Mouse (Mus musculus): ENCODE measurements around the gene Chd3.

The Chd3 gene

DNA sequence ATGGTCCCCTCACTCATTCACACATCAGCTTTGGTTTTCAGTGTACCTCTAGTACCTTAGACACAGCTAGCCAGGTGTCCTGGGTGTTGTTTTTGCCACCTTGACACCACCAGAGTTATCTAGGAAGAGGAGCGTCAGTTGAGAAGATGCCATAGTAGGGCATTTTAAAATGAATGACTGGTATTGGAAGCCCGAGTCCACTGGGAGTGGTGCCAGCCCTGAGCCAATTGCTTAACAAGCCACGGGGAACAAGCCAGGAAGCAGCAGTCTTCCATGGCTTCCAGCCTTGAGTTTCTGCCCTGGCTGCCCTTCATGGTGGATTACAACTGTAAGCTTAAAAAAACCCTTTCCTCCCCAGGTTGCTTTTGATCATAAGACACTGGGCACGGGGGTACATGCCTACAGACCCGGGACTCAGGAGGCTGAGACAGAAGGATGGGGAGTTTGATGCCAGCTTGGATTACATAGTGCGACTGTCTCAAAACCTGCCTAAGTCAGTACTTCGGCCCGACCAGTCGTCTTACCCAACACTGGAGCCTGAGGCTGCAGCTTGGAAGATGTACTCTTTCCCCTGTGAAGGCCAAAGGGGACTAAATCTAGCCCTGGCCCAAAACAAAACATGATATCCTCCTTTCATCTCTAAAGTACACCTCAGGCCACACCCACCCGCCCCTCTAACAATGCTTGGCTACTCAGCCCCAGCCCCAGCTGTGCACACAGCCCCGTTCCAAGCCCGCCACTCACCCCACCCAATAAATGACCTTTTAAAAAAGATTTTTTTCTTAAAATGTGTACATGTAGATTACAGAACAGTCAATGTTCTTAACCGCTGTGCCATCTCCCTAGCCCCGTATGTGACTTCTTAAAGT, 20.6 kb upstream of the Chd3 start:
- ATAC-seq (ENCODE audit: low TSS enrichment): no peak

DNA sequence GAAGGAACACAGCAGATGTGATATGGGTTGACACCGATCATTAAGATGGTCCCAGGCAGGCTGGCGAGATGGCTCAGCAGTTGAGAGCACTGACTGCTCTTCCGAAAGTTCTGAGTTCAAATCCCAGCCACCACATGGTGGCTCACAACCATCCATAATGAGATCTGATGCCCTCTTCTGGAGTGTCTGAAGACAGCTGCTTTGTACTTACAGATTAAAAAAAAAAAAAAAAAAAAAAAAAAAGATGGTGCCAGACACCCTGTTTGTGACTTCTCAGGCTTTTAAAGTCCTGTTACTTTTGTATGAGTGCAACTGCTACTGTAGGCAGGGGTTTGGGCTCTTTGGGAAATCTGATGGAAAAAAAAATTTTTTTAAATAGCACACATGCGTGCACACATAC, 19.5 kb upstream of the Chd3 start:
- ATAC-seq (ENCODE audit: low TSS enrichment): no peak

DNA sequence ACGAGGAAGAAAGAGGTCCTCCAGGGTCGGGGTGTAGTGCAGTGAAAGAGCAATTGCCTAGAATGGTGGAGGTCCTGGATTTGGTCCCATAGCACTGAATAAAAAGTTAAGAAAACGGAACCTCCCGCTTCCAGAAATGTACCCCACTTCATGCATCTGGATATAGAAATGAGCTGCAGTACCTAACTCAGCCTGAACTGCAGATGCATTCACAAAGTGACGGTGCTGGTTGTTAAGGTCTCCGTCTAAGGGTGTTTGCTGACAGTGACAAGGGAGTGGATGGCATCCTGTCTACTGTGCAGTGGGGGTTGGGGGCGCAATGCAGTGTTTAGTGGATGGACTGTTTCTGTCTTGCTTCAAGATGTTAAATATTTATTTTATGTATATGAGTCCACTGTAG, 17.6 kb upstream of the Chd3 start:
- no peak for ATAC-seq (ENCODE audit: low TSS enrichment)

DNA sequence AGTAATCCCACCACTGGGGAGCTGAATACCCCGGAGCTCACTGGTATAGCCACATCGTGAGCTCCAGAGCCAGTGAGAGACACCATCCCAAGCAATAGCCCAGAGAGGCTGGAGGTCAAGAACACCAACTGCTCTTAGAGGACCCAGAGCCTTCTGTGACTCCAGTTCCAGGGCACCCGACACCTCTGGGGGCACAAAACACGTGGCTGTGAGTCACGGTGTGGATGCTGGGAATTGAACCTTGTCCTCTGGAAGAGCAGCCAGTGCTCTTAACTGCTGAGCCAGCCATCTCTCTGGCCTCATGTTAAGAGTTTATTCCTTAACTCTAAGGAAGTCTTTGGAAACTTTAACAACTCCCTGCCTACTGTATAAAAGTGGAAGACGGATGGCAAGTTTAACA, 15.8 kb upstream of the Chd3 start:
- no peak for ATAC-seq (ENCODE audit: low TSS enrichment)

DNA sequence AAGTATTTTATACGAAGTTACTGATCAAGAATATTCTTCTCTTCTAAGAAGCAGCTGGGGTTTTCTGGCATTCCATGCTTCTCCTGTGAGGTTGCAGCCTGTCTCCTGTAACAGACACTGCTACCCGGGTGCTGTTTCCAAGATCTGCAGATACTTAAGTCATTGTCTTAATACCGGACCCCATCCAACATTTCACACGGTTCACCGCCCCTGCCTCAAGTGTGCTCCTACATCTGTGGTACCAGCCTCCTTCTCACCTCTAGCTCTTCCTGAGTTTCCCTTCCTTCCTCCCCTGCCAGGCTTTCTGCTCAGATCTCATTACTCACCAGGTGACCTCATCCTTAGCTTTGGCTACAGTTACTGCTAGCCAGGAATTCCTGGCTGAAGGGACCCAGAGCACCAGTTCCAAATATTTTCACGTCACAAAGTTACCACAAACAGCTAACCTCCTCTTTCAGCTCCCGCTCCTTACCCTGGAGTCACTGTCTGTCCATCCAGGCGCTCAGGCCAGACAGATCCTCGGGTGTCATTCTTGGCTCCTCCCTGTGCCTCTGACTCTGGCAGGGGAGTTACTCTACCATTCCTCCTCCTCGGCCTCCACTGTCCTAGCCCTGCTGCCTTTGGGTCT, 13.4 kb upstream of the Chd3 start:
- ATAC-seq (ENCODE audit: low TSS enrichment): no peak

DNA sequence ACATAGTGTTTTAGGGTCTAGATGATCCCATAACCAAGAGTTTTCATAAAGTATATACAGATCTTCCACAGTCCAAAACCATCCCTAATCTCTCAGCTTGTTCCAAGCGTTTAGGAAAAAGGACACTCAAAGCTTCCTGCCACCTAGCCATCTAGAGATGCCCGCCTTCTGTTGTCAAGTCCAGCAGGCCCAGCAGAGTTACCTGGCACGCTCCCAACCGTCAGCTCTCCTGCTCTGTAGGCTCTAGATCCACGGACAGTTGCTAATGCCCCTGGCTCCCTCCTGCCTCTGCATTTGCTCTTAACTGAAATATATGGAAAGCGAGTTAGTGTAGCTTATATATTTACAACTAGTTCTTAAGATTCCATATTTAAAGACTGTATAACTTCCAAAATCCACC, 12.2 kb upstream of the Chd3 start:
- ATAC-seq (ENCODE audit: low TSS enrichment): no peak

DNA sequence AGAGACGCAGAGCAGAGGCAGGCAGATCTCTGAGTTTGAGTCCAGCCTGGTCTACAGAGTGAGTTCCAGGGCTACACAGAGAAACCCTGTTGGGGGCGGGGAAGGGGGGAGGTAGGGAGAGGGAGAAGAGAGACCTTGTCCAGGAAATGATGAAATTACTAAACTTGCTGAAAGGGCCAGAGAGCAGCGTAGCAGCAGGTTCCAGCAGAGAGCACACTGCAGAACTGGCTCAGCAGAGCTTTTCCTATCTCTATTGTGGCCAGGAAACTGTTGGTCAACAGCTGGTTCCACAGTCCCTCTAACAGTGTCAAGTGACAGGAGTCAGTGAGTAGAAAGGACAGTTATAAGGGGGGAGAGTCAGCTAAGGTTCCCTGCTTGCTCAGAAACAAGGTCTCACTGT, 10.4 kb upstream of the Chd3 start:
- ATAC-seq (ENCODE audit: low TSS enrichment): no peak

DNA sequence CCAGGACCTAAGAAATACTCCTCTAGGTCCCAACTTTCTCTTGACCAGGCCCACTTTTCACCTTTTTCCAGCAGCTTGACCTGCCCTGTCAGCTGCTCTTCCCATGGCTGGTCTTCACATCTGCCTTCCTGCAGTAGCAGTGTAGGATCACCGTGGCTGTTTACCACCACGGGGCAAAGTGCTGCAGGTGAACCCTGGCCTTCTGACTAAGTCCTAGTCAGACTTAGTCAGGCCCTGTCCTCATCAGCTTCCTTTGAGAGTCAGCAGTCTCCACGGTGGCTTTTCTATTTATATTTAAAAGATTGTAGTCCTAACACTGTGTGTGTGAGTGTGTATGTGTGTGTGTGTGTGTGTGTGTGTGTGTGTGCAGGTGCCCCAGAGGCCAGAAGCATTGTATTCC, 8.6 kb upstream of the Chd3 start:
- no peak for ATAC-seq (ENCODE audit: low TSS enrichment)

DNA sequence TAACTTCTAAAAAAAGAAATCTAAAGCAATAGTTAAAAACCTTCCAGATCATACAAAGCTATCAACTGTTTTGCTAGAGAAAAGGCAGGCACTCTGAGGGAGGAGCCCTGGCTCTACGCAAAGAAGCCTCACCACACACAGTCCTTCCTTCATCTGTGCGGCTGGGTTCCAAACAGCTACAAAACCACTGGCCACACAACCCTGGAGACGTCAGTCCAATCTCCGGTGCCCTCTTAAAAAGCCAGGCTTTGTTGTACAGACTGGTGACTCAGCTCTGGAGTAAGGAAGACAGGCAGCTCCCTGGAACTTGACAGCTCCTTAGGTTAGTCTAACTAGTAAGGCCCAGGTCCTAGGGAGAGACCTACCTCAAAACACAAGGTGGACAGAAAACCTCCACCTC, 6.4 kb upstream of the Chd3 start:
- no peak for ATAC-seq (ENCODE audit: low TSS enrichment)

DNA sequence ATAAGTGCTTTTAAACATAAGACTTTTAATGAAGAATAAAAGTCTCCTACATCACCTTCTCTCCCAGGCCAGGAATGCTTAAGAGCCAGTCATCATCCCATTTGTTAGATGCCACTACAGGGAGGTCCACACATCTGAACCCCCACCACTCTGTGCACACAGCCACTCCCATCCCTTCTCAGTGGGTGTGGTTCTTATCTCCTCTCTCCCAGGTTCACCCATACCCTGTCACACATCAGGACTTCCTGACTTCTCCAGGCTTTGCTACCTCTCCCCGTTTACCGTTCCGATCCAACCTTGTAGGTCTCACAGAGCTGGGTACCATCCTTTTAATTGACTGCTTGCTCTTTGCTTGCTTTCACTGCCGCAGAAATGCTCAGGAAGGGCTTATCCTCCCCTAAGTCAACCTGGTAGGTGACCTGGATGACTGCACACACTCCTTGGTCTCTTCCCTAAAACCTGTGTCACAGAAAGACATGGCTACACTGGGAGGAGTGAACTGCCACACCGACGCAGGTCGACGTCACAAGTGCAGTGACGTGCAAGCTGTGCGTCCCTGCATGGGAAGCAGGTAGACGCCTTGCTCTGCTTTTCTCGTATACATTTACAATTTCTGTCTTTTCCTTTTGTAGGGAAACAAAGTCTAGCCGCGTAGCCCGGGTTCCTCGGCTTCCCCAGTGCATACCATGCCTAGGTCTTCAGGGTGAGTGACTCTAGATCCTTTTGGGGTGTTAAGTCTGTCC, 4.2 kb upstream of the Chd3 start:
- no peak for ATAC-seq (ENCODE audit: low TSS enrichment)

DNA sequence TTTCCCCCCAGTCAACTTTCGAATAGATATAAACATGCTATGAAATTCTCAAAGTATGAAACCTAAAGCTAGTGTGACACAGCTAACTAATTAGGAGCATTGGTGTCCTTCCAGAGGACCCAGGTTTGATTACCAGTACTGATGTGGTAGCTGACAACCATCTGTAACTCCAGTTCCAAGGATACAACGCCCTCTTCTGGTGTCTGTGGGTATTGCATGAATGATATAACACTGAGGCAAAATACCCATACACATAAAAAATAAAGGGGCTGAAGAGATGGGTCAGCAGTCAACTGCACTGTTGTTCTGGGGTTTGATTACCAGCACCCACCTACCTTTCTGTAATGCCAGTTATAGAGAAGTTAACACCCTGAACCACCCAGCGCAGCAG, 3.6 kb upstream of the Chd3 start:
- ATAC-seq (ENCODE audit: low TSS enrichment): no peak

DNA sequence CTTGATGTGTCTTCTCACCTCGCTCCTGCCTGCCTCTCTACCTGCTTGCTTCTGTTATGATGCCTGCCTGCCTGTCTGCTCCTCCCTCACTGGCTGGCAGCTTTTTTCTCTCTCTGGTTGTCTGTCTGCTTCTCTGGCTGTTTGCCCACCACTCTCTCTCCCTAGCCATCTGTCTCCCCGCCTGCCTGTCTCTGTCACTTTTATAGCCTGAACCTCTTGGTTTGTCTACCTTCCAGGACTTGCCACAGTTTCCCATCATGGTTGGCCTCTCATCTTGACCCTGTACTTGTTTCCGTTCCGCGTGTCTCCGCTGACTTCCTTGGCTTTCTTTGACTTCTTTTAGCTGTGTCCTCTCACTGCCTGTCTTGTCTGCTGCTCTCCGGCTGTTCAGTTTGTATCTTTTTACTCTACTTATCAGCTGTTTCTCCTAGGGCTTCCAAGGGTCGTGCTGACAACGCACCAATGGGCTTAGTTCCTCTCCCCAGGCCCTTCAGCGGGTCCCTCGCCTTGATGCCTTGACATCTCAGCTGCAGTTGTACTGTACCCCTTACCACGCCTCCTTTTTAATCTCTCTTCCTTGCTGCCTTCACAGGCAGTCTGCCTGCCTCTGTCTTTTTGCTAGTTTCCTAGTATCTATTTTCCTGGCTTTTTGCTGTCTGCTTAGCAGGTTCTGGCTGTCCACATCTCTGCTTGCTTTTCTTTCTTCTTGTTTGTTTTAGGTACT, 3.0 kb upstream of the Chd3 start:
- peak; percentile 48; the same call in 1 of the 2 replicates for ATAC-seq (ENCODE audit: low TSS enrichment)

DNA sequence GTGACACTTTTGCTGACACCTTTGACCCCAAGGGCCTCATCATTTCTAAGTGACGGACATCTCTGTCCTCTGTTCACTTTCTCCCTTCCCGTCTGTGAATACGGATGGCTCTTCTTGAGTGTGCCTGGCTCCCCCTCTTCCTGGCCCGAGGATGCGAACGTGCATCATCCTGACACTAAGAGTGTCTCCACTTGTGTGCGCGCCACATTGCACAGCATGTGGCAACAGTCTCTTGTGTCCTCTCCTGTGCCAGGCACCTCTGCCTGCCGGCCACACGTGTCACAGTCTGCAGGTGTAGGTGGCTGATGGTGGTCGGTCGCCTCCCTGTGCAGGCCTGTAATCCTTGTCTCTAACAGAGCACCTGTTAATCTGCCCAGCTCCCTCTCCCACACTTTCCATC, 2.4 kb upstream of the Chd3 start:
- ATAC-seq (ENCODE audit: low TSS enrichment): no peak

DNA sequence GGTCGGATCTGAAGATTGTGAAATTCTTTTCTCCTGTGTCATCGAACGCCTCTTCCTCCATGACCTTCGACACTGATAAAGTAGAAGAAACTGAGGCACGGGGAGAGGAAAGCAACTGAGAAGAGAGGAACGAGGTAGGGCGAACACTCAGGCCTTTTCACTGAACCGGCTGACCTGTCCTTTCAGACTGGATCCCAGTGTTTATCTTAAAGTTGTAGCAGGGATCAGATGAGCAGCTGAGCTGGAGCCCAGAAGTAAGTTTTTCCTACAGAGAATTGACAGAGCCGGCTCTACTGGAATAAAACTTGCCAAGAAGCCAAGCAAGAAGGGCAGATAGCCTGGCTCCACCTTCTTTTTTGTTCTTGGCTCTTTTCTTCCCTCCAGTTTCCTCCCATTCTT, 1.6 kb upstream of the Chd3 start:
- ATAC-seq (ENCODE audit: low TSS enrichment): no peak

DNA sequence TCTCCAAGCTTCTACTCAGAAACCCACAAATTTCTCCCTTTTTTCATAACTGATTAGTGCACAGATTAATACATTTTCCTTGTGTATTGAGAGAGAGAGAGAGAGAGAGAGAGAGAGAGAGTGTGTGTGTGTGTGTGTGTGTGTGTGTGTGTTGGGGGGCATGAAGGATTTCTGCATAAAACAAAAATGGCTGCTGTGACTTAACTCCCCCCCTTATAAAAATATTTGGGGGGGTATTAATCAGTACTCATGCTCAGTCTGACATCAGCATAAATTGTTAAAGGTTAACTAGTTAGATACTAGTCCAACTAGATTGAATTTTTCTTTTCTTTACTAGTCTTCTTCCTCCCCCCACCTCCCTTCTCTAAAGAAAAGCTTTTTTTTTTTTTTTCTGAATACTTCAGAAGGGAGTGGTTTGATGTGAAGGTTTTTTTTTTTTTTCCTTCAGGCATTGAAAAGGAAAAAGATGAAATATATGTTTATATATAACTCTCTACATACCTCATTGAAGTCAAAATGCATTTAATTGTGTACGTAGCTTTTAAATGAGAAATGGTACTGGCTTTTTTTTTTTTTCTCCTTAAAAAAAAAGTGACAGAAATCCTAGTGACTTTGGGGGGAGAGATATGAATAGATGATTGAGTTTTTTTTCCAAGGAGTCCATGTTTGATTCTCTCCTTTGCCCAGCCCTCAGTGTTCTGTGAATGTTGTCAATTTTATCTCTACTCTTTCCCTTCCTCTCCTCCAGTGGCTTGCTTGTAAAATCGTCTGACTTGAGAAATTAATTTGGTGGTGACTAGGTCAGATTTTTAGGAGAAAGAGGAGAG, 997 bp upstream of the Chd3 start:
- ATAC-seq (ENCODE audit: low TSS enrichment): no peak

DNA sequence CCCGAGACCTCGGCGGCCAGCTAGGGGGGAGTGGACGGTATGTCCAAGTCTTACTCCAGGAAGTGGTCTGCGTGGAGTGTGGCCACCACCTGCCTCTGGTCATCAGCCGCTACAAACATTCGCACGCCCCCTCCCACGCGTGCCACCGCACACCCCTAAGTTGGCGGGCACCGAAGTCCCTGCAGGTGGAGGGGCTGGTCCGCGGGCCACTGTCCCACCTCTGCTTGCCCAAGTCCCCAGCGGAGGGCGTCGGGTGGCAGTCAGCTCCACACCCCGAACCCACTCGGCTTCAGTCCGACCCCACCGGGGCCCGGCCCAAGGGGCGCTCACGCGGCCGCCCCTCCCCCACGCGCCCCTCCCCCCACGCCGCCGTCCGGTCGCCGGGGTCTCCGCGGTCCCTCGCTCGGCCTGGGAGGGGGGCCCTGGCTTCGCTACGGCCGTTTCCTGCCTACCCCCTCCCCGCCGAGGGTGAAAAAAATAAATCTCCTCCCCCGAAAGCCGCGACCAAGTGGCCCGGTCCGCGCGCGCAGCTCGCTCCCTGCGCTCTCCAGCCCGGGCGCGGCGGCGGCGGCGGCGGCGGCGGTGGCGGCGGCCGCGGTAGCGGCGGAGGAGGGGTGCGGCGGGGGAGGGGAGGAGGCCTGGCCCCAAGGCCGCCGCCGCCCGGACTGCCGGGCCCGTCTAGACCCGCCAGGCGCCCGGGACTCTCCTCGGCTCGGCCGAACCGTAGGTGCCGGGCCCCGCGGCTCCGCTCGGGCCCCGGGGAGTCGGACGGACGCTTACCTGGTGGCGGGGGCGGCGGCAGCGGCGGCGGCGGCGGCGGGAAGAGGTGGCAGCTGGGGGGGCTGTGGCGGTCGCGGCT, 621 bp downstream of the Chd3 start:
- ATAC-seq (ENCODE audit: low TSS enrichment): no peak

DNA sequence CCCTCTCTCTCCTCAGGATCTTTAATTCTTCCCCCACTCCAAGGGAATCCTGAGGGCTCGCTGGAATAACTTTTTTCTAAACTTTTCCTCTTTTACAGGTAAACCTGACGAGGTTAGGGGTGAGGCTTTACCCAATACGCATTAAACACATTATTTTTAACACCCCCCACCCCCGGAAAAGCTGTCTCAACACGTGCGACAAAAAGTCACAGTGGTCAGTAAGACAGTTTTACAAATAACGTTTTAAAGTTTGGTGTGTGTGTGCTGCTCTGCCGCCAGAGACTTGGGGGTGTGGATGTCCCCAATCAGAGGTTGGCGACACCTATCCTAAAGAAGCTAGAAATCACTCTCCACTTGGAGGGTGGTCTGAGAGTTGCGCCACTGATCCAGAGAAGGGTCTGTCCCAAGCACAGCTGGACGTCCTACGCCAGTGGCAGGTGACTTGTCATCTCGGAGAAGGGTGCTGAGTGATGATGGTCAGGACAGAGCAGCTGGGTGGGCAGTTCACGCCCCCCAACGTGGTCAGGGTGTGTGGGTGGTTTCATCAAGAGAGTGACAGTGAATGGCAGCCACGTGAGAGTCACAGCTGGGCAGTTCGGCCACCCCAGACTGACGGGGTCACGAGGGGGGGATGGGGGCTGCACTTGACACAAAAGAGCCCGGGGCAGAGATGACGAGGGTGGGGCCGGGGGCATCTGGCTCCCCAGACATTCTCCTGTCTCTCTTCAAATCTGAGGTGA, 1.4 kb downstream of the Chd3 start:
- ATAC-seq (ENCODE audit: low TSS enrichment): no peak

DNA sequence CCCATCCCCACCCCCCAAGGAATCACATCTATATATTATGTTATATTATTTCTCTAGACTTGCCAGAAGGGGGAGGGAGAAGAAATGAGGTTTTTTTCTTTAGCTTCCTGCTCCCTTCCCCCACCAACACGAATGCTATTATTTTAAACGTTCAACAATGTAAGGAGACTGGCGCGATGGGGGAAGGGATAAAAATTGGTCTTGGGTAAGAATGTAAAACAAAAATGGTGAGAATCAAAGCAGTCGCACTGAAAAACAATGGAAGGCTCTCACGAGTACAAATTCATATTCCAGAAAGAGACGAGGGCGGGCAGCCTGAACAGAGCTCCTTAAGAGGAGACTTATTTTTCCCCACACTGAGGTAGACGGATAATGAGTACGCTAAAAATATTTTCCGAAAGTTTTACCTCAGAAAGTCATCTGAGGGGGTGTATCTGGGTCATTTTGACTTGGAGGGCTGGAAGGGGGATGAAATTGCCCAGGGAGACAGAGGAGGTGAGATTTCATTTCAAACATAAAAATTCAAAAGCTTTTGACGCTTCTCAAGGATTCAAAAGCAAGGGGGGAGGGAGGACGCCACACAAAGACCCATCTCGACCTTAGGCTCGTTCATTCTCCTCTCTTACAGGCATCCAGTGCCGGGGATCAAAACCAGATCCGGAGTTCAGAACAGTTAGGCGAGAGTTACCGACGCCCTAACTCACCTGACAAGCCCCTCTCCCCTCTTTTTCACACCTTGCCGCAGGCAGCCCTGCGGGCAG, 2.2 kb downstream of the Chd3 start:
- no peak for ATAC-seq (ENCODE audit: low TSS enrichment)

All from frontal cortex, adult (tissue).